Mouse (Mus musculus) adrenal gland, adult 18-20 months (tissue): Measurements from ENCODE around the gene Zbtb9. TPM values are rescaled to one million over a fixed set of nuclear protein-coding genes. Genes with fewer than 3 reads are reported as not detected.
"Not testable (repeated sequence)": the region's sequence is repeated elsewhere in the genome, so short reads cannot be mapped to it uniquely, and the experiment has no call there.

Experiments
- DNase-seq, 2 experiments: peaks; one replicate each; pipeline ENCODE4 v3.0.0; 2021 to 2022; ENCODE audit warnings: low spot score in 2 of 2
- long read RNA-seq, 2 experiments: library from polyadenylated mRNA; stranded (forward); transcript quantifications; one replicate each; pipeline ENCODE4 v2.0.0; 2021
- total RNA-seq, 2 experiments: library from RNA; stranded (reverse); gene quantifications; 1 replicate in 1 of 2; 2 replicates in 1 of 2; pipeline ENCODE4 v1.2.3; 2021

Zbtb9 gene
- 1 to 10 TPM; 6.4 to 8.0 TPM for total RNA-seq
- long read RNA-seq, experiment 1, partial matches to known transcripts, result 0 of 5 reads
- long read RNA-seq, experiment 1, other reads (novel, unspliced or antisense), result 1 of 5 reads
- long read RNA-seq, experiment 2, transcript Zbtb9-201 (2 exons, 2,796 nt), result major isoform, 15 of 28 reads
- long read RNA-seq, experiment 2, partial matches to known transcripts, result 0 of 28 reads
- long read RNA-seq, experiment 2, other reads (novel, unspliced or antisense), result 13 of 28 reads

DNA sequence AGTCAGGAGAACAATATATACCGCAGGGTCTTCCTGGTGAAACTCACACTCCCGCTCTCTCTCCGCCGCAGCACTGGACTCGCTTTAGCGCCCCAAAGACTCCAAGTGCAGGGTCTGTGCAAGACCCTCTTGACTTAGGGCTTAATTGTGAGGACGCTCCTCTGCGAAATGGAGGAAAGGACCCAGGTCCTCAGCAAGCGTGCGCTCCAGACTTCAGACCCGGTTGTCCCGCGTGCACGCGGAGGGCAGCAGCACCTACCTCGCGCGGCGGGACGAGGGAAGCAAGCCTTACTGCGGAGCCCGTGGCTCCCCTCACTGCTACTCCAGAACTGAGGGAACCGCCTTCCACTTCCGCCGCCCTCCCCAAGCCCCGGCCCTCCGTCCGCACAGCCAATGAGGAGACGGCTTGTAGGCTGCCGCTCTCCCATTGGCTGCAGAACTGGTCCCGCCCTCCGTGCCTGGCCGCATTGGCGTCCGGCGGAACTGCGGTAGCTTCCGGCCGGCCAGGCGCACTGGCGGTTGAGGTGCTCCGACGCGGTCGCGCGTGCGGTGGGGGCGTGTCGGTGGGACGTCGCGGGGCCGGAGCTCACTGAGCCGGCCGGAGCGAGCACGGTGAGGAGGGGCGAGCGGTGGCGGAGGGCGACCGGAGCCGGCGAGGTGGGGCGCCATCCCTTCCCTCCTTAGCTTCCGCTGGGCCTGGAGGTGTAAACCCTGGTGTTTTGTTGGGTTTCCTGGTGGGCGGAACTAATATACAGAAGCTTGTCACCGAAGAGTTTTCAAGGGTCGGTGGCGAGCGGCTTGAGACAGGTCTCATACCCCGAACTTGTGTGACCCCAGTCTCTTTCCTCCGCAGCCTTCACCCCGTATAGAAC lies at the start of gene Zbtb9:
Gene Zbtb9, plus strand, starts transcription at position 465 of the 872 bp plus-strand sequence.
- DNase-seq, result peak; percentile 92 to 95

DNA sequence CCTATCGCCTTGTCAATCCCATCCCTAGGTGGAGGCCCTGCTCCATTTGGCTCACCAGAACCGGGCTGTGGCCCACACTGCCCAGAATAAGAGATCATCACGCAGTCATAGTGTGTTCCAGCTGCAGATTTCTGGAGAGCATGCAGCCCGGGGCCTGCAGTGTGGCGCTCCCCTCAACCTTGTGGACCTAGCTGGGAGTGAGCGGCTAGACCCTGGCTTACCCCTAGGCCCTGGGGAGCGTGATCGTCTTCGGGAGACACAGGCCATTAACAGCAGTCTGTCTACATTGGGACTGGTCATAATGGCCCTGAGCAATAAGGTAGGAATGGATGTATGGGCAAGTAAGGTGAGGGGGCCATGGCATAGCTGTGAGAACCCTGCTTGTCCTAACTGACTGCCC lies 47.6 kb upstream of the Zbtb9 start:
- not testable (repeated sequence) for DNase-seq

DNA sequence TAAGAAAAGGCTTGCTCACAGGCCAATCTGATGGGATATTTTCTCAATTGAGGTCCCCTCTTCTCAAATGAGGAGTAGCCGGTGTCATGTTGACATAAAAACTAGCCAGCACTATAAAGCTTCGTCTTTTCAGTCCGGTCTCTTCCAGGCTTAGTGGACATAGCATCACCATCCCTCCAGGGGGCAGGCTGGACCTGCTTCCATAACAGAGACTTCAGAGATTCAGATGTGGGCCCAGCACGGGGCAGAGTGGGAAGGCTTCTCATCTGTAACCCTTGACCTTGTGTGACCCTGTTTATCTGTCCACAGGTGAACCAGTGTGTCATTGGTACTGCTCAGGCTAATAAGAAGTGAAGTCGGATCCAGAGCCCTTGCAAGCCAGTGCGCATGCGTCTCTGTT lies 41.2 kb upstream of the Zbtb9 start:
- DNase-seq, result peak in 1 of 2 experiments; percentile 17

DNA sequence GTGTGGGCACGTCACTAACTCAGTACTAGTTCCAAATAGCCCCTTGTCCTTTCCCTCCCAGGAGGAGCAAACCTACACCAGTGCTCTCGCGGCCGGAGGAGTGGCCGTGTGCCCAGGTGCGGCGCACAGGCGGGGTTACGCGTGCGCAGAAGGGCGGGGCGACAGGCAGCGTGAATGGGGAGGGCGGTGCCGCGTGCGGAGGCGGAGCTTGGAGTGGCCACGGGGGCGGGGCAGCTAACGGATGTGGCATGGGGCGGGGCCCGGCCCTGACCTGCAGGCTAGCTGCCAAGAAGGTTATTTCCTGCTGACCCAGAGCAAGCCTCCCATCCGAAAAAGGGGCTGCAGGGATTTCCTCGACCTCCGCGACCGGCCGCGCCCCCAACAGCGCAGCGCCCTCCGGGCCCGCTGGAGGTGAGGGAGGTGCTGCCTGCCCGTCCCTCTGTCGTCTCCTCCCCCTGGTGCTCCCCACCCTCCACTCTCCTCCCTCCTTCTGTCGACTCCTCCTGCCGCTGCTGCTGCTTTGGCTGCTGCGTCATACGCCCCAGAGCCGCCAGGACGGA lies 40.0 kb upstream of the Zbtb9 start, which contains the start of gene Phf1:
Gene Phf1, plus strand, starts transcription at position 214 of the 560 bp plus-strand sequence.
- peak; percentile 99 for DNase-seq

DNA sequence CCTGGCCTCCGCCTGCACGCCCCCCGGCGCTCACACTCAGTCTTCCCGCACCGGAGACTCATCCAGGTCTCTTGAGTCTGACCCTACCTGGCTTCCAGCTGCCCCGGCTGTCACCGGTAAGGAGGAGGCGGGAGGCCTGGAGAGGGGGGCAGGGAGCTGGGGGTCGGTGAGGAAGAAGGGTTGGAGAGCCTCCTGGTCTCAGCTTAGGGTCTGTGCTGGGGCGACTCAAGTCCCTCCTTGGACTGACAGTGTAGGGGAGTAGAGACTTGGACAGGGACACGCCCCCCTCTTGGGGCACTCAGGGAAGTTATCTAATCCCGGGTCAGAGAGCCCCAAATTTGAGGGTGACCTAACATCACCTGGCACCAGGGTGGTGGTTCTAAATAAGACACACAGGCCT lies 39.5 kb upstream of the Zbtb9 start:
- no peak for DNase-seq

DNA sequence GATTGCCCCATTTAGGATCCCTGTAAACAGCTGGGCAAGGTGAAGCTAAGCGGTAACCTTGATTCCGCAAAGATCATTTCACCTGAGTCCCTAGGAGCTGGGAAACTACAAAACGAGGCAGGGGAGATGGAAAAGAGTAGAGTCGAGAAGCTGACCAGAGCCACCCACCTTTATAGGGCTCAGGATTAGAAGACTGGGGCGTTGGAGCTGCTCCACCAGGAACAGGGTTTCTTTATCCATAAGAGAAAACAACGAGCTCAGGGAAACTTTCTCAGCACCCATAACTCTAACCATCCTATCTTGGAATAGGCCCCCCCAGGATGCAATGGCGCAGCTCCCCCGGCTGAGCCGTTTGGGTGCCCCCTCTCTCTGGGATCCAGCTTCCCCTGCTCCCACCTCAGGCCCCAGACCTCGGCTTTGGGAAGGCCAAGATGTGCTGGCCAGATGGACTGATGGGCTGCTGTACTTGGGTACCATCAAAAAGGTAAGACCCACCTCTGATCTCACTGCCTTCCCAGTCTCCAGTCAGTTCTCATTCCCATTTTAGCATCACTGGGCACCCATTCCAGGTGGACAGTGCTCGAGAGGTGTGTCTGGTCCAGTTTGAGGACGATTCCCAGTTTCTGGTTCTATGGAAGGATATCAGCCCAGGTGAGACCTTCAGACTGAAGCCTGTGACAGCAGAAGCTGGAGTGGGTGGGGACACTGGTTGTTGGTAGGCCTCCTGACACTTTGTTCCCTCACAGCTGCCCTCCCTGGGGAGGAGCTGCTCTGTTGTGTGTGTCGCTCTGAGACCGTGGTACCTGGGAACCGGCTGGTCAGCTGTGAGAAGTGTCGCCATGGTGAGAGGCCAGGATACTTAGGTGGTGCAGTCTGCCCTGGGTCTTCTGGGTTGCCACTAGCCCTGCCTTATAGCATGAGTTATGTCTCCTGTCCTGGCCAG lies 38.8 kb upstream of the Zbtb9 start:
- no peak for DNase-seq

DNA sequence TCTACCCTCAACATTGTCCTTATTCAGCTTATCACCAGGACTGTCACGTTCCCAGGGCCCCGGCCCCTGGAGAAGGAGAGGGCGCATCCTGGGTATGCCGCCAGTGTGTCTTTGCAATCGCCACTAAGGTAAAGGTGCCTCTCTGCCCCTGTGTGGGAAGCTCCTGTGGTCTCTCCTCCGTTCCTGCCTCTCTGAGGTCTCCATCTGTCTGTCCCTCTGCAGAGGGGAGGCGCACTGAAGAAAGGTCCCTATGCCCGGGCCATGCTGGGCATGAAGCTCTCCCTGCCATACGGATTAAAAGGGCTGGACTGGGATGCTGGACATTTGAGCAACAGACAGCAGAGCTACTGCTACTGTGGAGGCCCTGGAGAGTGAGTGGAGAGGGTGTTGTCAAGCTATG lies 37.9 kb upstream of the Zbtb9 start:
- no peak for DNase-seq

DNA sequence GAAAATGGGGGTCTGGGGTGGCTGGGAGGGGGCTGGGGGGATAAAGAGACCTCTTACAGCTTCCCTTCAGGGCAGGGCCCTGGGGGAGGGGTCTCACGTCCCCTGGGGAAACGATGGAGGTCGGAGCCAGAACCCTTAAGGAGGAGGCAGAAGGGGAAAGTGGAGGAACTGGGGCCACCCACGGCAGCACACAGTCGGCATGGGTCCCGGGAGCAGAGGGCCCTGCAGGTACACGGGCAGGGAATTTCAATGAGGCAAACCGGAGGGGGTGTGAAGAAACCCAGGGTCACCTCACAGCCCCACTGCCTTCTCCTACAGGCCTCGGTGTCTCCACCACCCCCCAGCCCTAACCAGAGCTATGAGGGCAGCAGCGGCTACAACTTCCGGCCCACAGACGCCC lies 36.5 kb upstream of the Zbtb9 start:
- DNase-seq, result no peak

DNA sequence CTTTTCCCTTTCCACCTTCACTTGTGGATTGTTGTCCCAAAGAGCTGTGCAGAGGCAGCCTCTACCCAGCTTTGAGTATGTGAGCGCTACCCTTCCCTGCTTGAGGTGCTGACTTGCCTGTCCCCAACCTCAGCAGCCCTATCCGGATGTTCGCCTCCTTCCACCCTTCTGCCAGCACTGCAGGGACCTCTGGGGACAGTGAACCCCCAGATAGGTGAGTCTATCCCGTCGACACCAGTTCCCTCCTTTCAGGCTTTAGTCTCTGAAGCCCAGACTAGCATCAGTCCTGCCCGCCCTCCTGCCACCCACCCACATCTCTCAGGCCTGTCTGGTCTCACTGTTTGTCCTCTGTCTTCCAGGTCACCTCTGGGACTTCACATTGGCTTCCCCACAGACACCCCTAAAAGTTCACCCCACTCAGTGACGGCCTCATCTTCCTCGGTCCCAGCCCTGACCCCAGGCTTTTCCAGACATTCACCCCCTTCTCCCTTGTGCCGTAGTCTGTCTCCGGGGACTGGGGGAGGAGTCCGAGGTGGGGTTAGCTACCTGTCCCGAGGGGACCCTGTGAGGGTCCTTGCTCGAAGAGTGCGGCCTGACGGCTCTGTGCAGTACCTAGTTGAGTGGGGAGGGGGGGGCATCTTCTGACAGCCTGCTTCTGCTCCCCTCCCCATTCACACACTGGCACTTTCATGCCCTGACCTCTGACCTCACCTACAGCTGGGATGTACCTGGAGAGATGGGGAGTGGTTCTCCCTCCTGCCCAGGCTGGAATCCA lies 35.9 kb upstream of the Zbtb9 start:
- no peak for DNase-seq

DNA sequence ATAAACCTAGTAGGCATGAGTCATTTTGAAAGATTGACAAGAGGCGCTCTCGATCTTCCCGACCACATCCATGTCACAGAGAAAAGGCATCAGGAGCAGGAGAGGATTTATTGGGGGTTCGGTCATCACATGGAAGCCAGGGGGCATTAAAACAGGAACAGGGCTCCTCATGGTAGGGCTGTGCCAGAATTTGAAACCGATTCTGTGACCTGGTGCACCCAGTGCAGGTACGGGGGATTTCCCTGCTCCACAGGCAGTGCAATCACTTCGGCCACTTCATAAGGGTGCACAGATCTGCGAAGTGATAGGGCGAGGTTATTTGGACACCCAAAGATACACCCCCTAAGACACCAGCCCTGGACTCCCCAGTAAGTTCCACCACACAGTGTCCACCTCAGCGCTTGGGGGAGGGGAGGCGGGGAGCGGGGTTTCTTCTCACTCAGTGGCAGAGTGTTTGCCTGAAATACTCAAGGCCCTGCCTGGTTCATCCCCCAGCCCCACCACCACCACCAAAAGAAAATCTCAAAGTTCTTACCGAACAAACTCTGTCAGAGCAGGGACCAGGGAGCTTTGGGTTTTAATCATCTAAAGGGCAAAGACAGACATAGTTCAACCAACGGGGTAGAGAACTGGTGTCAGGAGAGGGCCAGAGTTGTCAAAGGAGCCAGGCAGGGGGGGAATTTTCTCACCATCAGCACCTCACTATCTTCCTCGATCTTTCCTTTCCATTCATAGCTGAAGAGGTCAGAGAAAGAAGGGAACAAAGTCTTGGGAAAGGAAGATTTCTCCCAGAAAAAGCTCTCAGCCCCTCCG lies 34.9 kb upstream of the Zbtb9 start:
- DNase-seq, result no peak

DNA sequence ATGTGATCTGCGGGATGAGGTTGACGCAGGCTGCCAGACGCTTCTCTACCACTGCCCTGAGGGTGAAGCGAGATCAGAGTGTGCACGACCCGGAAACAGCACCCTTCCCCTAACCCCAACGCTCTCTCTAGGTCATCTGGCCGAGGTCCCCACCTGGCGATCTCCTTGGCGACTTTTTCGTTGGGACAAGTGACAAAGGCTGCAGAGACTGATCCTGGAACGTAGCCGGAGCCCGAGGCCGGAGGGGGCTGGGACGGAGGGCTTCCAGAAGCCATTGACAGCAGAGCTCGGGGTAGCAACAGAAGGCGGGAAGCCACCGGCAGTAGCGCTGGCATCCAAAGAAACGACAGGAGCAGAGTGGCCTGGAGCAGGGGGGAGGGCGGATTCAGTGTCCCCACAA lies 34.2 kb upstream of the Zbtb9 start:
- no peak for DNase-seq

DNA sequence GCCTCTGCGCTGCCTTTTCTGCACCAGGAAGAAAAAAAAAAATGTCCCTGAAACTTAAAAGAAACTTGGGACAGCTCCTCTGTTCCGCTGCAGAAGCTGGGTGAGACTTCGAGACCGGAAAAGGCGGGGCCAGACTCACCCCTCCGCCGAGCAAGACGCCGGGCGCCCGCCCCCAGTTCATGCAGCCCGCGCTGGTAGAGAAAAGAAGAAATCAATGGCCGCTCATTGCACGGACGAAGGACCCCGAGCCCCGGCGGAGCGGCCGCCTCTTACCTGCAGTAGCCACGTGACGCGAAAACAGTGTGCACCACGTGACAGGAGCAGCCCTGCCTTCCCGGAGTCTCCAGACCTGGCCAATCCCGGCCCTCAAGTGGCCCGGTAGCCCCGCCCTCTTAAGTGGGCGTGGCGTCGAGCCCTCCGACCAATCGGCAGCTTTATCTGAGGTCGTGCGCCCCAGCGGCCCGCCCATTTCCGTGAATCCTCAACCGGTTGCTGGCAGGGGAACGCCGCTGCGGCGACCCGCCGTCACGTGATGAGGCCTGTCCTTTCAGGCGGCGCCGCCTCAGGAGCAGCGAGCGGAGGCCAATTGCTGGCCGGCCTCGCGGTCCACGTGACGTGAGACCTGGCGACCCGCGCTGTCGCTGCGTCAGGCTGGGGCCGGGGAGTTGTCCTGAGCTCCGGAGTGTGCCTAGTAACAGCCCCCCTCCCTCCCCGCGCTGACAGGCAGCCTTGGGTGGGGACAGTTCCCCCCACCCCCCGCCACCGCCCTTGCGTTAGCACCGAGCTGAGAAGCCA lies 33.6 kb upstream of the Zbtb9 start, which contains the start of gene Cuta:
Gene Cuta, minus strand, starts transcription at position 392 of the 795 bp plus-strand sequence.
- DNase-seq, result peak; percentile 98

DNA sequence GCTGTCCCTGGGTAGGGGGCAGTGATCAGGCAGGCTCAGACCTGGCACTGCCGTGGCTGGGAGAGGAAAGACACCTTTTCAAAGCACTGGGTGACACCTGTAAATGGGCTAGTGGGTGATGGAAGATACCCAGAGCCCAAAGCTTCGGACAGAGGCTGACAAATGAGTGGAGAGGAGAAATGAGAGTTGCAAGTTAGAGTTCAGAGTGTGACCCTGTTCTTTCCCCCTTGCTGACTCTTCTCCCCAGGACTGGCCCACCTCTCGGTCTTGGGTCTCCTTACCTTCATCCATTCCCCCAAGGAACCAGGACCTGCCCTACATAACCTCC lies 33.0 kb upstream of the Zbtb9 start:
- DNase-seq, result no peak

DNA sequence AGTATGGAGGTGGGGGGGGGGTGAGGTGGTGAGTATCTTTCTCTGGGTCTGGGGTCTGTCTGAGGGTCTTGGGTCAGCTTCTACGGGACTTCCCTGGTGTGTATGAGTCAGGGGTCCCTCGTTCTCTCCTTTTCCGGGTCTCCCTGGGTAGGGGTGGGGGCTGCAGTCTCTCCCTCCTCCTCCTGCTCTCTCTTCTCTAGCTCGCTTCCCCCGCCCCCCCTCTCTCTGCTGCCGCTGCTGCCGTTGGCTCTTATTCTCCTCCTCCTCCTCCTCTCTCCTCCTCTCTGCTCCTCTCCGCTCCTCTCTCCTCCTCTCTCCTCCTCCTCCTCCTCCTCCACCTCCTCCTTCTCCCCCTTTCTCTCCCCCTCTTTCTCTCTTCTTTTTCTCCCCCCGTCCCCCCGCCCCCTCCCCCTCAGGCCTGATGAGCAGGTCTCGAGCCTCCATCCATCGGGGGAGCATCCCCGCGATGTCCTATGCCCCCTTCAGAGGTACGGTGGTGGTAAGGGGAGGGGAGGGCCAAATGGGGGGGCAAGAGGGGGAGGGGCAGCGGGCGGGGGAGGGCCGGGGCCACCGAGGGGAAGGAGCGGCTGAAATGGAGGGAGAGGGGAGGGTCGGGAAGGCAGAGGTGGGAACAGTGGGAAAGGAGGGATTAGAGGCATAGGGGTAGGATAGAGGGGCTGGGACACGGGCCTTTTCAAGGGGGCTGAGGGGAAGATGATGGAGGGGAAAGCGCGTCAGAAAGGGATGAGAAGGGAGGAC lies 31.8 kb upstream of the Zbtb9 start, which contains the start of gene Syngap1:
Gene Syngap1, plus strand, starts transcription at position 223 of the 759 bp plus-strand sequence.
- DNase-seq, result no peak

DNA sequence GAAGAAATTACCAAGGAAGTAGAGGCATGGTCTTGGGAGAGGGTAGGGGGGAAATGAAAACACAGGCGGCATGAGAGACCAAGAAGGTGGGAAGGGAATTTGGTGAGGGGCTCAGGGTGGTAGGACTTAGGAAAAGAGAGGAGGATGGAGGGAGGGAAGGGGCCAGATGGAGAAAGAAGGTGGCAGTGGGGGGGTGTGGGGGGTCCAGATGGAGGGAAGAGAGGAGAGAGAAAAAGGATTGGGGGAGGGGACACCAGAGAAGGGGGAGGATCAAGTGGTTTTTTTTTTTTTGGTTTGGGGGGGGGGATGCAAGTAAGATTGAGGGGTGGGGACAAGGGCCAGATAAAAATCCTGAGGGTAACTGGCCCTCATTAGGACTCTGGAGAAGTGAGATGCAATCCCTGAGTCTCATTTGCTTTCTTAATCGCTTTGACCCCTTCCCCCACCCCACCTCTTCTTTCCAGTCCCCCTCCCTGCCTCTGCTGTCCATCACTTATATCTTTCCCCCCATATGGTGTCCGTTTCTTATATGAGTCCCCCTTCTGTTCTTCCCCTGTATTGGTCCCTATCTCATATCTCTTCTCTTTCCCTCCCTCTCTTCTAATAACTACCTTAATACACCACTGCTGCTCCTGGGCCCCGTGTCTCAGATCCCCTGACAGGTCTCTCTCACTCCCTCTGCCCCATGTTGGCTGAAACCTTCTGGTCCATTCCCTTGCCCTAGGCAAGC lies 31.0 kb upstream of the Zbtb9 start:
- no peak for DNase-seq

DNA sequence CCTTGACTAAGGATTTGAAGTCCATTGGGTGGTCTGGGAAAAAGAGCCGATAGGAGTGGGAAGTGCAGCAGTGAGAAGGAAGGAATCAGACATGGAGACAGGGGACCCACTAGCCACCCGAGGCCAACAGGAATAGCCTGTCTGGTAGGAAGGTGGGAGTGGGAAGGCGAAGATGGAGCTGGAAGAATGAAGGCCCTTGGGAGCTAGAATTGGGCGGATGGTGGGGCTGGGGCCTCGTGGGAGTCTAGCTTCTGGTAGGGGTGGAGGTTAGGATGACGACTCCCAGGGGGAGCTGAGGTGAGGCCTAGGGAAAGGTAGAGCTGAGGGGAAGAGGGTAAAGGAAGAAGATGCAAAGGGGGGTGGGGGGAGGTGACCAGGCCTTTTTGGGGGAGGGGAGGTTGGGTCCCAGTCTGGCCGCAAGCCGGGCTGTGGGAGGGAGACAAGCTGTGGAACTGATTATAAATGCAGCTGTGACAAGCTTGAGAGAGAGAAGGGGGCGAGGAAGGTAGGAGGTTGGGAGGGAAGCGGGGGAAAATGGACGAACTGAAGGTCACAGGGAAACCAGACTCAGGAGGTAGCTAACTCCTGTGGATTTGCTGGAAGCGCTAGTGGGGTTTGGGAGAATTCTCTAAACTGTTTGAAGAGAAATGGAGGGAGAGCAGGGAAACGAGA lies 27.0 kb upstream of the Zbtb9 start:
- DNase-seq, result no peak
